Mouse (Mus musculus) layer of hippocampus, adult 8-10 months (tissue): ENCODE measurements at regions not wholly inside any gene's neighbourhood (a gene's known extent, or its start where the extent isn't known, plus 50 kb on each side); places are given as distances from the start of the nearest gene placed in this dataset.

Source experiments
- DNase-seq, 2 experiments: peaks; one replicate each; pipeline ENCODE4 v3.0.0; 2022; ENCODE audit warnings: low spot score in 2 of 2

- DNase-seq = no peak
Measured at GRCm38 (mm10) chr17:44336842-44337241, 148.5 kb downstream of the Clic5 start.

- DNase-seq = no peak
Measured at GRCm38 (mm10) chr17:44337253-44337652, 148.9 kb downstream of the Clic5 start.

- DNase-seq = no peak
Measured at GRCm38 (mm10) chr17:44344542-44344941, 156.2 kb downstream of the Clic5 start.

- no peak for DNase-seq
Measured at GRCm38 (mm10) chr17:44345374-44345773, 157.0 kb downstream of the Clic5 start.

GRCm38 (mm10) chr17:44350201-44350948 lies 162.0 kb downstream of the Clic5 start:
- no peak for DNase-seq

- DNase-seq = no peak
Measured at GRCm38 (mm10) chr17:44350949-44351244, 162.5 kb downstream of the Clic5 start.

GRCm38 (mm10) chr17:44351499-44352117 lies 163.2 kb downstream of the Clic5 start:
- DNase-seq = no peak

GRCm38 (mm10) chr17:44352142-44352541 lies 163.8 kb downstream of the Clic5 start:
- DNase-seq = no peak

- DNase-seq = no peak
Measured at GRCm38 (mm10) chr17:44363111-44363510, 174.7 kb downstream of the Clic5 start.

GRCm38 (mm10) chr17:44364494-44364893 lies 176.1 kb downstream of the Clic5 start:
- DNase-seq = no peak

GRCm38 (mm10) chr17:44366438-44366837 lies 178.1 kb downstream of the Clic5 start:
- DNase-seq = no peak

- DNase-seq = no peak
Measured at GRCm38 (mm10) chr17:44367561-44367960, 179.2 kb downstream of the Clic5 start.

GRCm38 (mm10) chr17:44370966-44371465 lies 182.6 kb downstream of the Clic5 start:
- DNase-seq = no peak

GRCm38 (mm10) chr17:44371620-44372019 lies 183.2 kb downstream of the Clic5 start:
- no peak for DNase-seq

- no peak for DNase-seq
Measured at GRCm38 (mm10) chr17:44373744-44374456, 185.5 kb downstream of the Clic5 start.

- peak in 1 of 2 experiments; percentile 3 for DNase-seq
Measured at GRCm38 (mm10) chr17:44378391-44378790, 190.0 kb downstream of the Clic5 start.

GRCm38 (mm10) chr17:44388916-44389315 lies 200.5 kb downstream of the Clic5 start:
- DNase-seq = no peak

GRCm38 (mm10) chr17:44397829-44398228 lies 209.4 kb downstream of the Clic5 start:
- DNase-seq = no peak

- DNase-seq = no peak
Measured at GRCm38 (mm10) chr17:44398231-44398630, 209.8 kb downstream of the Clic5 start.

- DNase-seq = no peak
Measured at GRCm38 (mm10) chr17:44404923-44405322, 216.5 kb downstream of the Clic5 start.

GRCm38 (mm10) chr17:44410961-44411360 lies 222.6 kb downstream of the Clic5 start:
- no peak for DNase-seq

GRCm38 (mm10) chr17:44418676-44419404 lies 230.5 kb downstream of the Clic5 start:
- DNase-seq = no peak
